Mouse (Mus musculus) erythroblast, adult 5-6 weeks (primary cell): Measurements from ENCODE around the gene Krt28. TPM values are rescaled to one million over a fixed set of nuclear protein-coding genes. Genes with fewer than 3 reads are reported as not detected.

Source experiments
- ATAC-seq: replicated peaks from 2 replicates; pipeline ENCODE4 v1.8.0; 2016; ENCODE audit warnings: moderate number of reproducible peaks, mild to moderate bottlenecking, moderate TSS enrichment, inconsistent platforms; ENCODE audit not compliant: poor library complexity, low FRiP score, severe bottlenecking
- total RNA-seq, 2 experiments: library from RNA; stranded (forward) in 1 of 2; stranded (reverse) in 1 of 2; fragments of 150-400 nt in 1 of 2; fragments of 200-764, 138-1000 nt in 1 of 2; gene quantifications; 2 replicates each; pipeline versions ENCODE4 v1.2.3 to v1.2.4; 2015 to 2017; ENCODE audit warnings: low replicate concordance in 2 of 2

The Krt28 gene
- total RNA-seq, 2 experiments from 2014 or later, result not detected

DNA sequence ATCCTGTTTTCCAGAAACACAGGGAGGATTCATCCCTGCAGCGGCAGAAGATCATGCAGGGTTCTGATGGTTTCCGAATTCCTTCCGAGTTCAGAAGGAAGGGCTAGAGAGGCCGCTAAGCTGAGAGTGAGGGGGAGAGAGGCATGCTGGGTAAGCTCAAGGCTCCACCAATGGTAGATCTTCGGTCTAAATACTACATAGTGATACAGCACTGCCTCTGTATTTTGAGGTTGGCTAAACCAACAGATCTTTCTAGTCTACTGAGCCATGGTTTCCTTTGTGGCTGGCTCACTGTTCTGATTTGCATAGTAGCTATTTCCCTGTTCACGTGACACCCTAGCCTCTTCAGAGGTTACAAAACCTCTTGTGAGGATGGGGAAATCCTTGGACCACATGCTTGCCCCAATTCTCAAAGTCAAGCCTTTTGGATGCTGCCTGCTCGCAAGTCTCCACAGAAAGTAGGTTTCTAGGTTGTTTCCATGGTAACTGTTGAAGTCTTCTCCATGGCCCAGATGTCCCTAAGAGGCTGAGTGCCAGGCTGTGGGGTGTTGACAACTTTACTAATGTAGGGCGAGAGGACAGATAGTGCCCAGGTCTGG, 4.8 kb downstream of the Krt28 start:
- no peak for ATAC-seq

DNA sequence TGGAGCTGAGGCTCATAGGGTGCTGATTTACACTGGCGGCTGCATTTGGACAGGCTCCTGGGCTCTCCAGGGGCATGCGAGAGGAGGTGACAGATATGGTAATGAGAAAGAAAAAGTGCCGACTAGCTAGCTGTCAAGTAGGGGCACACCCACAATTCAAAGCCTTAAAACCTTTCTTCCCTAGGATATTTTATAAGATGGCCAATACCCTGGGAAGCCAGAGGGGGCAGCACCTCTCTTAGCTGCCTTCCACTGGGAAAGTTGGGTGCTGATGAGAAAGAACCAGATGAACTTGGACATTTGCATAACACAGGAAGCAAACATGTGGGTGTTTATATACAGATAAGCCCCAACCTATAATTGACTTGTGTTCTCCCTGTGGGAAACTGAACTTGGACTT, 5.5 kb downstream of the Krt28 start:
- no peak for ATAC-seq

DNA sequence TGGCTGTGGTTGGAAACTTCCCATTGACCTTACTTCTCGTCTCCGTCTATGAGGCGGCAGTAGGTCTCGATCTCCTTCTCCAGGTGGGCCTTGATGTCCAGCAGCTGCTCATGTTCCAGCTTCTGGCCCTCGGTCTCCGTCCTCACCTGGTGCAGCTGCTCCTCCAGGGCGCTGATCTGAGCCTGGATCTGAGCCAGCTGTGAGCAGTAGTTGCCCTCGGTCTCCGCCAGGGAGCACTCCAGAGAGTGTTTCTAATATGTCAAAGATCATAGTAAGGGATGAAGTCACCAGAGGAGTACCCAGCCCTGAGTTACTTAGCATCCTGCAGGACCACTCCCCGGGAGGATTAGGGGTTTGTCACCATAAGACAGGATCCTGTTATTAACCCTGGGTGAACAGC, 7.9 kb downstream of the Krt28 start:
- no peak for ATAC-seq

DNA sequence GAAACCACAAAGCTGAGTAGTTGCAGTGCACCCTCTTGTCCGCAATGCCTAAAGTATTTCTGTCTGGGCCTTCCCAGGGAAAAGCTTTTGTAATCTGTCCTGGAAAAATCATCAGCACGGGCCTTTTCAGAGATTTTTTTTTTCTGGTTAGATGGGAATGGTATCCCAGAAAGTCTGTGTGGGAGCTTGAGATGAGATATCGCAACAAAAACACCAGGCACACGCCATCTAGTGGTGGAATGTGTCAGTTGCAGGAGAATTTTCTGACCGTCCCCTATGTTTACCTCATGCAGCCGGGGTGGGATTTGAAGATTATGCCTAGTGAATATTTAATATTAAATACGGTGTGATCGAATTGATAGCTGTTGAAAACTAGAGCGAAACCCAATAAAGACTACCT, 10.3 kb downstream of the Krt28 start:
- ATAC-seq, result no peak

DNA sequence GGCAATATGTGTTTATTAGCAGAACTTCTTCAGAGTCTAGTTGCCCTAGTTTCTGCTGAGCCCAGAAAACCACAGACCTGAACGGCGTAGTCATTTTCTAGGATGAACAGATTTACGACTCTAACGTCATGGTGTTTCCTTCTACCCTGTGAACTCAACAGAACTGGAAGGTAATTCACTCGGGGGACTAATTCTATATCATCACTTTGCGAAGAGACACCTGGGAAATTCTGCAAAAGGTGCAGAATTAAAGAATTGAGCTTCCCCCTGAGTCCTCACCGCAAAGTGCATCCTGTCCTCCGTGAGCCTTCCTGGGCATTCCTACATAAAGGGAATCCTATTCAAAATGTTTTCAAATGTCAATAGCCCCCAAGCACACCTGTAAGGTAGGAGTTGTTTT, 13.3 kb downstream of the Krt28 start:
- no peak for ATAC-seq

DNA sequence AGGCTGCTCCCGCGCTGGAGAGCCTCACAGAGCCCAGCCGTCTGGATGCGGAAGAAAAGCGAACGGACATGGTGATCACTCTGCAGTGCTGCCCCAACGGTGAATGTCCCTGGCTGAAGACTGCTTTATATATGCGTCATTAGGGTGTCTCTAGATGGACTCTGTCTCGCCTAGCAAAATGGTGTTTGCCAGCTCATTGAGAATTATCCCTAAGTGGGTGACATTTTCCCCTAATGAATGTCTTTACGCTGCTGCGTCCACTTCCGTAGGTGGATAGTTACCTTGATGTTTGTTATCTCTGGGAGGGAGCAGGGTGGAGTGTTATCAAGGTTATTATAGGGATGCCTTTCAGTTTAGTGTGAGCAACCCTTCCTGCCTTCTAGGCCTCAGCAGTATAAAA, 23.7 kb downstream of the Krt28 start, which contains the start of gene Krt27:
Krt27 (minus strand) TSS at position 101 of the 400 bp plus-strand sequence.
- no peak for ATAC-seq

DNA sequence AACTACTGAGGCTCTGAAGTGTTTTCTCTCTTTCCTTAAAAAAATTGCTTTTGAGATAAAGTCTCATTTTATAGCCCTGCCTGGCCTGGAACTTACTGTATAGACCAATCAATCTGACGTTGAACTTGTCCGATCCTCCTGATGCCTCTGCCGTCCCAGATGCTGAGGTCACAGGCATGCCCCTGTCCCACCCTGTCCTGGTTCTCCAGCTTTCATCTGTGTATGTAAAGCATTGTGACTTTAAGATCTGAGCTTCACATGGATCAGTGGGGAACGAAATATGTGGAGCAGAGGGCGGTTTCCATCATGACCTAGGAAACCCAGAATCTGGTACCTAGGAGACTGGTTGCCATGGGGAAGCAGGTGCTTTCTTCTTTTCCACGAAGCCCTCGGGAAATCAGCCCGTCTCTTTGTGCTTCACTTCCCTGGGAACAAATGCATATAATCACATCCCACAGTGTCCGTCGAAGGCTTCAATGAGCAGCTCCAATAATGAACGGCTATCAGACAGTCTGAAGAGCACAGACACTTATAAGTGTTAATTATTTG, 35.3 kb downstream of the Krt28 start:
- ATAC-seq, result no peak

DNA sequence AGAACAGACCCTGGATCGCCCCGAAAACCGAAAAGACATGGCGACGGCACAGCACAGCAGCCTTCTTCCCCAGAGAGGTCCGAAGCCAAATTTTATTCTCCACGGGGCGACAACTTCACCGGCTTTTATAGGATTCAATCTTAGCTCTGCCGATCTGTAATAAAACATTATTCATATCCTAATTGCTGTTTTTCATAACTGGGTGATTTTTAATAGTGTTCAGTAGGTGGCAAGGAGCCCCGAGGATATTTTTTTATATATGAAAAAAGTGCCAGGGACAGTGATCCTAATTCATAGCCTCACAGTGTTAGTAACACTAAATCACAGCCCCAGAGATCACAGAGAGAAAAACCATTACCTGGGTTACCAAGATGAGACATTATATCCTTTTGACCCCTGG, 36.8 kb downstream of the Krt28 start, which contains the start of gene Krt26:
Krt26 (minus strand) TSS at position 101 of the 400 bp plus-strand sequence.
- ATAC-seq, result no peak

DNA sequence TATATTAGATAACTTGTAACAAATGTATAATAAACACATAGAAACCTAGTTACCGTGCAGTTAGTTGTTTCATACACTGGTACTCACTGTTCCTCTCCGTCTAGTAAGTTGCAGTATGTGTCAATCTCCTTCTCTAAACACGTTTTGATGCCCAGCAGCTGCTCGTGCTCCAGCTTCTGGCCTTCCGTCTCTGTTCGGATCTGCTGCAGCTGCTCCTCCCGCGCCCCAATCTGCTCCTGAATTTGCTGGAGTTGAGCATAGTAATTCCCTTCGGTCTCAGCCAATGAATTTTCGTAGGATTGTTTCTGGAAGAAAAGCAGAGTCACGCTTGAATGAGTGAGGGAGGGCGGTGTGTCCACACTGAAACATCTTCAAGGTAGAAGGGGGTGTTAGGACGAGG, 41.3 kb downstream of the Krt28 start:
- no peak for ATAC-seq

DNA sequence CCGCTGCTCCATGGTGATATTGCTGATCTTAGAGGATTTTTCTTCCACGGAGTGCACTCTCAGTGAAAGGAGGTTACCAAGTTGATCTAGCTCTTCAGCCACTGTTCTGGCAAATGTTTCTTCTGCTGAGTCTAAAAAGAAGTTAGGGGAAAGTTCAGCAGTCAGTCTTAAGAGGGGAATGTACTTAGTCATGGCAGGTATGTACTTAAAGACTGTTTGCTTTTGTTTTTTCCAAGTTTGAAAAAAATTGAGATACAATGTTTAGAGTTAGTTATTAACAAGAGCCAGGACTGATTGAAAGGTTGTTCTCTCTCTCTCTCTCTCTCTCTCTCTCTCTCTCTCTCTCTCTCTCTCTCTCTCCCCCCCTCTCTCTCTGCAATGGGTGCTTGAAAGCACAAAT, 45.0 kb downstream of the Krt28 start:
- ATAC-seq, result no peak

DNA sequence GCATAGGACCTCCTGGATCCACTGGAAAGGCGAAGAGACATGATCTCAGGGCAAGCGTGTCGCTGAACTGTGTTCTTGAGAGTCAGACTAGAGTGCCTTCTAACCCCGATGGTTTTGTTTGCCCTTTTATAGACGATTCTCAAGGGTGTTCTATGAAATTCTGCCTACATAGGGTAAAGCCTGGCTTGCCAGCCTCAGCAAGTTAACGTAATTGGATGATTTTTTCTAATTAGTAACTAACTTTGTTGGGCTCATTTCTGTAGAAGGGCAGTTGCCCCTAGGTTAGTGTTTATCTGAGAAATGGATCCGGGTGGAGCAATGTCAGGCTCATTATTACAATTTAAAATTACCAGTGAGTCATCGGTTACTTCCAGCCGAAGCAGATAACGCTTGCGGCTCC, 51.9 kb downstream of the Krt28 start, which contains the start of gene Krt25:
Krt25 (minus strand) TSS at position 101 of the 400 bp plus-strand sequence.
- ATAC-seq, result no peak

DNA sequence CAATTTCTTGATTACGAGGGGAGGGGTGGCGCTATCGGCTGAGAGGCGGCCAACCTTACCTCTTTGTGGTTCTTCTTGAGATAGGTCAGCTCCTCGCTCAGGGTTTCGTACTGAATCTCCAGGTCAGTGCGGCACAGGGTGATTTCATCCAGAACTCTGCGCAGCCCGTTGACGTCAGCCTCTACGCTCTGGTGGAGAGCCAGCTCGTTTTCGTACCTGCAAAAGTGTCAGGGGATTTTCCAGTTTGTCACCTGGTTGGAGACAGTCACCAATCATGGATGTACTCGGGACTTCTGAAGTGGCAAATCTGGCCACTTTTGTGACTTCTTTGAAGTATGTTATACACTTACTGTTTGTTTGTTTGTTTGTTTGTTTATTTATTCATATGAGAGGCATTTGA, 53.6 kb downstream of the Krt28 start:
- ATAC-seq, result no peak

DNA sequence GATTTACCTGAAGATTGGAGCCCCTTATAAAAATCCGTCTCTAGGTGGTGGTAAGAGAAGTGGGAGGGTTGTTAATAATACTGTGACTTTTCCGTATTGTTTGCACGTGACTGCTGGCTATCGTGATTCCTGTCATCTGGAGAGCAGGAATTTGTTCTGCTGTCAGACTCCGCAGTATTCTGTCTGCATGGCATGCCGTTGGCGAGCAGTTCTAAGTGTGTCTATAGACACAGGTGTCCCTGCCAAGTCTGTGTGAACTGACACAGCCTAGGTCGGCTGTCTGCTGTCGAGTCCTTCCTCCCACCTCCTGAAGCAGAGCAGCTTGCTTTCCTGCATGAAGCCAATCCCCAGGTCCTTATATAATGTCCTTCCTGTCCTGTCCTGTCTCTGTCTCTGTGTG, 55.6 kb downstream of the Krt28 start:
- no peak for ATAC-seq

DNA sequence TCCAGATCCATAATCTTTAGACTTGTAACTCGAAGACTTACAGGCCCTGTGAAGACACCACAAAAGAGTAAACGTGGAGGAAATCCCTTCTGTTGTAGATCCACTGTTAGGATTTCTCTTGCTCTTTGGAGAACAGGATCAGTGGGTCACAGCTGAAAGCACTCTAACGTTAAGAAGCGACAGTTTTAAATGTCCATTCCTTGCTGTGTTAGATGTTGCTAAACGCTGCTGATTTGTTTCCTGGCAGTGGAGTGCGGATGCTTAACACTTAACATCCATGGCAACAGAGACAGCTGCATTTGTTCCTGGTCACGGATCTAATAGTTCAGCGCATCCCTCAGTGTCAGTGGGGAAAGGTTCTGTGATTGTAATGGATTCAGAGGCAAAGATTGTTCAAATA, 58.2 kb downstream of the Krt28 start:
- ATAC-seq, result no peak

Other genes starting within 250 kb of the Krt28 start
- 1.0 and 2.9 TPM in 2 replicates for gene Ccr7, start 219.8 kb downstream of the Krt28 start, total RNA-seq (2015; ENCODE audit: low replicate concordance)
- 0.60 and 0.98 TPM in 2 replicates for gene Ccr7, start 219.8 kb downstream of the Krt28 start, total RNA-seq (2017; ENCODE audit: low replicate concordance)
- 70.0 and 77.8 TPM in 2 replicates for gene Smarce1, start 143.9 kb downstream of the Krt28 start, total RNA-seq (2015; ENCODE audit: low replicate concordance)
- 133 and 177 TPM in 2 replicates for gene Smarce1, start 143.9 kb downstream of the Krt28 start, total RNA-seq (2017; ENCODE audit: low replicate concordance)
- gene Krt222, start 130.8 kb downstream of the Krt28 start, total RNA-seq (2015; ENCODE audit: low replicate concordance), result not detected in 2 replicates
- gene Krt222, start 130.8 kb downstream of the Krt28 start, total RNA-seq (2017; ENCODE audit: low replicate concordance), result 0.28 TPM in 1 of 2 replicates, not detected in the other
- gene Krt24, start 89.6 kb downstream of the Krt28 start, total RNA-seq (2015; ENCODE audit: low replicate concordance), result not detected in 2 replicates
- not detected in 2 replicates for gene Krt24, start 89.6 kb downstream of the Krt28 start, total RNA-seq (2017; ENCODE audit: low replicate concordance)
- gene Krt25, start 52.0 kb downstream of the Krt28 start, total RNA-seq (2015; ENCODE audit: low replicate concordance), result not detected in 2 replicates
- gene Krt25, start 52.0 kb downstream of the Krt28 start, total RNA-seq (2017; ENCODE audit: low replicate concordance), result not detected in 2 replicates
- not detected in 2 replicates for gene Krt26, start 36.9 kb downstream of the Krt28 start, total RNA-seq (2015; ENCODE audit: low replicate concordance)
- not detected in 2 replicates for gene Krt26, start 36.9 kb downstream of the Krt28 start, total RNA-seq (2017; ENCODE audit: low replicate concordance)
- not detected in 2 replicates for gene Krt27, start 23.8 kb downstream of the Krt28 start, total RNA-seq (2015; ENCODE audit: low replicate concordance)
- not detected in 2 replicates for gene Krt27, start 23.8 kb downstream of the Krt28 start, total RNA-seq (2017; ENCODE audit: low replicate concordance)
- gene Krt10, start 14.5 kb upstream of the Krt28 start, total RNA-seq (2015; ENCODE audit: low replicate concordance), result not detected in 2 replicates
- not detected in 2 replicates for gene Krt10, start 14.5 kb upstream of the Krt28 start, total RNA-seq (2017; ENCODE audit: low replicate concordance)
- gene Krt12, start 47.4 kb upstream of the Krt28 start, total RNA-seq (2015; ENCODE audit: low replicate concordance), result not detected in 2 replicates
- gene Krt12, start 47.4 kb upstream of the Krt28 start, total RNA-seq (2017; ENCODE audit: low replicate concordance), result not detected in 2 replicates
- gene Krt20, start 63.2 kb upstream of the Krt28 start, total RNA-seq (2015; ENCODE audit: low replicate concordance), result not detected in 2 replicates
- gene Krt20, start 63.2 kb upstream of the Krt28 start, total RNA-seq (2017; ENCODE audit: low replicate concordance), result not detected in 2 replicates
- not detected in 2 replicates for gene Krt23, start 118.2 kb upstream of the Krt28 start, total RNA-seq (2015; ENCODE audit: low replicate concordance)
- not detected in 2 replicates for gene Krt23, start 118.2 kb upstream of the Krt28 start, total RNA-seq (2017; ENCODE audit: low replicate concordance)
- gene Krt39, start 146.4 kb upstream of the Krt28 start, total RNA-seq (2015; ENCODE audit: low replicate concordance), result not detected in 2 replicates
- gene Krt39, start 146.4 kb upstream of the Krt28 start, total RNA-seq (2017; ENCODE audit: low replicate concordance), result 0.70 TPM in 1 of 2 replicates, not detected in the other
- gene Krt40, start 168.3 kb upstream of the Krt28 start, total RNA-seq (2015; ENCODE audit: low replicate concordance), result not detected in 2 replicates
- gene Krt40, start 168.3 kb upstream of the Krt28 start, total RNA-seq (2017; ENCODE audit: low replicate concordance), result not detected in 2 replicates
- gene Krtap3-3, start 176.0 kb upstream of the Krt28 start, total RNA-seq (2015; ENCODE audit: low replicate concordance), result not detected in 2 replicates
- not detected in 2 replicates for gene Krtap3-3, start 176.0 kb upstream of the Krt28 start, total RNA-seq (2017; ENCODE audit: low replicate concordance)
- gene Krtap3-2, start 181.9 kb upstream of the Krt28 start, total RNA-seq (2015; ENCODE audit: low replicate concordance), result not detected in 2 replicates
- gene Krtap3-2, start 181.9 kb upstream of the Krt28 start, total RNA-seq (2017; ENCODE audit: low replicate concordance), result not detected in 2 replicates
- not detected in 2 replicates for gene Gm11939, start 184.6 kb upstream of the Krt28 start, total RNA-seq (2015; ENCODE audit: low replicate concordance)
- not detected in 2 replicates for gene Gm11939, start 184.6 kb upstream of the Krt28 start, total RNA-seq (2017; ENCODE audit: low replicate concordance)
- not detected in 2 replicates for gene Krtap3-1, start 191.7 kb upstream of the Krt28 start, total RNA-seq (2015; ENCODE audit: low replicate concordance)
- gene Krtap3-1, start 191.7 kb upstream of the Krt28 start, total RNA-seq (2017; ENCODE audit: low replicate concordance), result not detected in 2 replicates
- gene Krtap1-5, start 206.1 kb upstream of the Krt28 start, total RNA-seq (2015; ENCODE audit: low replicate concordance), result not detected in 2 replicates
- gene Krtap1-5, start 206.1 kb upstream of the Krt28 start, total RNA-seq (2017; ENCODE audit: low replicate concordance), result not detected in 2 replicates
- gene Krtap1-4, start 208.8 kb upstream of the Krt28 start, total RNA-seq (2015; ENCODE audit: low replicate concordance), result not detected in 2 replicates
- gene Krtap1-4, start 208.8 kb upstream of the Krt28 start, total RNA-seq (2017; ENCODE audit: low replicate concordance), result not detected in 2 replicates
- gene Krtap1-3, start 216.4 kb upstream of the Krt28 start, total RNA-seq (2015; ENCODE audit: low replicate concordance), result not detected in 2 replicates
- not detected in 2 replicates for gene Krtap1-3, start 216.4 kb upstream of the Krt28 start, total RNA-seq (2017; ENCODE audit: low replicate concordance)
- gene Krtap9-3, start 223.2 kb upstream of the Krt28 start, total RNA-seq (2015; ENCODE audit: low replicate concordance), result not detected in 2 replicates
- gene Krtap9-3, start 223.2 kb upstream of the Krt28 start, total RNA-seq (2017; ENCODE audit: low replicate concordance), result not detected in 2 replicates
- gene Gm11938, start 228.4 kb upstream of the Krt28 start, total RNA-seq (2015; ENCODE audit: low replicate concordance), result not detected in 2 replicates
- gene Gm11938, start 228.4 kb upstream of the Krt28 start, total RNA-seq (2017; ENCODE audit: low replicate concordance), result not detected in 2 replicates
- gene Gm11937, start 235.3 kb upstream of the Krt28 start, total RNA-seq (2015; ENCODE audit: low replicate concordance), result not detected in 2 replicates
- not detected in 2 replicates for gene Gm11937, start 235.3 kb upstream of the Krt28 start, total RNA-seq (2017; ENCODE audit: low replicate concordance)
- gene Krtap2-4, start 239.9 kb upstream of the Krt28 start, total RNA-seq (2015; ENCODE audit: low replicate concordance), result not detected in 2 replicates
- not detected in 2 replicates for gene Krtap2-4, start 239.9 kb upstream of the Krt28 start, total RNA-seq (2017; ENCODE audit: low replicate concordance)
- not detected in 2 replicates for gene Gm11562, start 245.5 kb upstream of the Krt28 start, total RNA-seq (2015; ENCODE audit: low replicate concordance)
- gene Gm11562, start 245.5 kb upstream of the Krt28 start, total RNA-seq (2017; ENCODE audit: low replicate concordance), result not detected in 2 replicates